Mouse (Mus musculus) testis, postnatal 10 days (tissue): ENCODE results near the gene March9.

Experiments used
- DNase-seq: peaks from one replicate; pipeline ENCODE4 v3.0.0; 2021; ENCODE audit warnings: low spot score

Gene March9

GRCm38 (mm10) chr10:127059968-127060916 lies at the start of gene March9:
TSS of gene March9 (minus strand) at chr10:127060184.
- DNase-seq = peak; percentile 81

DNA sequence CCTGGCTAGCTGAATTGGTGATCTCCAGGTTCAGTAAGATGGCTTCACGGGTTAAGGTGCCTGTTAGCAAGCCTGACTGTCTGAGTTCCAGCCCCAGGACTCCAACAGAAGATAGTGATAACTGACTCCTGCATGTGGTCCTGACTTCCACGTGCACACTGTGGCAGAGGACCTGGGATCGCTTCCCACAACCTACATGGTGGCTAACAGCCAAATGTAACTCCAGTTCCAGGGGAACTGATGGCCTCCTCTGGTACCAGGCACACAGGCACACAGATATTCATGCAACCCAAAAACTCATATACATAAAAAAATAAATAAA lies 48.2 kb upstream of the March9 start:
- DNase-seq = no peak

- DNase-seq = no peak
These were observed 47.7 kb upstream of the March9 start for GRCm38 (mm10) chr10:127107563-127108261.

- no peak for DNase-seq
These were observed 43.6 kb upstream of the March9 start for GRCm38 (mm10) chr10:127103631-127104030.

- no peak for DNase-seq
These were observed 41.2 kb upstream of the March9 start for GRCm38 (mm10) chr10:127101151-127101550.

GRCm38 (mm10) chr10:127100414-127100813 lies 40.4 kb upstream of the March9 start:
- no peak for DNase-seq

- DNase-seq = no peak
These were observed 39.9 kb upstream of the March9 start for GRCm38 (mm10) chr10:127099868-127100267.

DNA sequence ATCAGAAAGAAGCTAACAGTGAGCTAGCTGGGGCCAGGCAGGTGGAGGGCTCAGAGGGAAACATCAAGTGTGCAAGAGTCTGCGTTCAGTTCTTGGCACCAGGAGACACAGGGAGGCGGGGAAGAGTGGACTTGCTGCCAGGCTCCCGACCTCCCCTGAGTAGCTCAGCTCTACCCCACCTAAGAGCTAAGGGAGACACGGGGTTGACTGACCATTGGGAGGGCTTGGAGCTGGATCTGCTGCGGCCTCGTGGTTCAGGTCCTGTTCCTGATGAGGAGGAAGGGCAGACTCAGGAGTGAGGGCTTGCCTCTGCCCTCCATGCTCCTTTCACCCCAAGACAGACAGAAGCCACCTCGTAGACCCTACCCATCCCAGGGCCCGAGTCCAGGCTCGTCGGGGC lies 39.2 kb upstream of the March9 start:
- DNase-seq = no peak

DNA sequence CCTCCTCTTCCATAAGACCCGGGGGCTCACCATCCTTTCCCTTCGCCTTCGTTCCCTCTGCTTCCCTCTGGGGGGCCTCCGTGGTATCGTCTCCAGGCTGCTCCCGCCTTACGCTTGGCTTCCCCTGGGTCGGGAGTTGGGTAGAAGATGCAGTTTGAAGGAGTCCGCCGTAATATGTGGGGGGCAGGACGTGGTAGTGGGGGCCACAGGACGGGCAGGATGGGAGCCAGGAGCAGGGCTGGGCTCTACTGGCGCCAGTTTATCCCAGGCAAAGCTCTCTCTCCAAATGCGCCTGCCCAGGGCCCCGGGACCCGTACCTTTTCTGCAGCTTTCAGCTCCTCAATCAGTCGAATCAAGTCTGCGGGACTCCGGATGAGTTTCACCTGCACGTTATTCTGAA lies 38.5 kb upstream of the March9 start:
- DNase-seq = no peak

DNA sequence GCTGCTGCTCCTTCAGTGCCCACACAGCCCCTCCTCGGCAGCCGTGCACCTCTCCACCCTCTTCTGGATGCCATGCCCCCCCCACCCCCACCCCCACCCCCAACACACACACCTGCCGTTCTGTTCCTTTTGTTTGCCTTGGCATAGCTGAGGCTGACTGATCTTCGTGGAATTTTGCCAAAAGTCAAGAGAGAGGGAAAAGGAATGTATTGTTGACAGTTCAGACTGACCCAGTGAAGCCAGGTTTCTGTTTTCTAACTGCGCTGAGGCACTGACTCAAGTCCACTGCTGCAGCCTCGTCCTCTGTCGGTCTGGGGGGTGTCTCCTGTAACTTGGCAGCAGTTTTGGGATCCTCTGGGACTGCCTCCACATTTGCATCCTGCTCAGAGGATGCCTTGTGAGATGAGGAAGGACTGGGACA lies 34.4 kb upstream of the March9 start:
- DNase-seq = no peak

GRCm38 (mm10) chr10:127092742-127093141 lies 32.8 kb upstream of the March9 start:
- DNase-seq = no peak

- no peak for DNase-seq
These were observed 31.8 kb upstream of the March9 start for GRCm38 (mm10) chr10:127091507-127092396.

GRCm38 (mm10) chr10:127090560-127091411 lies 30.8 kb upstream of the March9 start:
- peak; percentile 80 for DNase-seq

GRCm38 (mm10) chr10:127085633-127086032 lies 25.6 kb upstream of the March9 start:
- DNase-seq = no peak

GRCm38 (mm10) chr10:127085052-127085451 lies 25.1 kb upstream of the March9 start:
- DNase-seq = no peak

DNA sequence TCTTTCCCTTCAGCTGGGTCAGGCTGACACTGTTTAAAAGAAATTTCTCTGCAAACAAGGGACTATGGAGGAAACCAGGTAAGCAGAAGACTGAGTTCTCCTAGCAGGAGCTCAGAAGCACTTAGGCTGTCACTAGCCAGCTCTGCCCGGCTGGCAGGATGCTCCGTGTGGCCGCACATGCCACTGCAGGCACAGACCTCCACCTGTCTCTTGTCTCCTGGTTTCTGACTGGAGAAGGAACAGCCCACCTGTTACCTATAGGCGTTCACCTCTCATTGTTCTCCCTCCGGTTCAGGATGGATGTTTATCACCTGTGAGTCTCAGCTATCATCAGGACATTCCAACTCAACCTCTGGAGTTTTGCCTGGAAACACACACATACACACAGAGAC lies 23.9 kb upstream of the March9 start:
- DNase-seq = no peak

DNA sequence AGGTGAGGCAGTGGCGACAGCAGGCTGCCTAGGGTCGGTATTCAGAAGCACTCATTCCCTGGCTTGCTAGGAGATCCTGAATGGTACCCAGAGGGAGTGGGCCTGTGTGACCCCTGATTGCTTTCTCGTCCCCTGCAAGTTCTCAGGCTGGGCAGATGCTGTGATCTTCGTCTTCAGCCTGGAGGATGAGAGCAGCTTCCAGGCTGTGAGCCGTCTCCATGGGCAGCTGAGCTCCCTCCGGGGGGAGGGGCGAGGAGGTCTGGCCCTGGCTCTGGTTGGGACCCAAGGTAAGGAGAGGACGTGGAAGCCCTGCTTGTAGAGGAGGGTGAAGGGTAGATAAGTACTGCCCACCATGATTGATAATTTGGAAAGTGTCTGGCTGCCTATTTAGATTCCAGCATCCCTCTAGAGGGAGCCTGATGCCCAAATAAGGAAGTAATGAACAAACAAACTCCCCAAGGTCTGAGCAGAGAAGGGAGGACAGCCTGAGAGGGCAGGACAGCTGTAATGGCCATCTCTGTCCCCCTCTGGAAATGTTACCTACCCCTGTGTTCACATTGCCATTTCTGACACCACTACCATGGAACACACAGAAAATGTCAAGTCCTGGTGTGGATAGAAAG lies 23.4 kb upstream of the March9 start:
- no peak for DNase-seq

DNA sequence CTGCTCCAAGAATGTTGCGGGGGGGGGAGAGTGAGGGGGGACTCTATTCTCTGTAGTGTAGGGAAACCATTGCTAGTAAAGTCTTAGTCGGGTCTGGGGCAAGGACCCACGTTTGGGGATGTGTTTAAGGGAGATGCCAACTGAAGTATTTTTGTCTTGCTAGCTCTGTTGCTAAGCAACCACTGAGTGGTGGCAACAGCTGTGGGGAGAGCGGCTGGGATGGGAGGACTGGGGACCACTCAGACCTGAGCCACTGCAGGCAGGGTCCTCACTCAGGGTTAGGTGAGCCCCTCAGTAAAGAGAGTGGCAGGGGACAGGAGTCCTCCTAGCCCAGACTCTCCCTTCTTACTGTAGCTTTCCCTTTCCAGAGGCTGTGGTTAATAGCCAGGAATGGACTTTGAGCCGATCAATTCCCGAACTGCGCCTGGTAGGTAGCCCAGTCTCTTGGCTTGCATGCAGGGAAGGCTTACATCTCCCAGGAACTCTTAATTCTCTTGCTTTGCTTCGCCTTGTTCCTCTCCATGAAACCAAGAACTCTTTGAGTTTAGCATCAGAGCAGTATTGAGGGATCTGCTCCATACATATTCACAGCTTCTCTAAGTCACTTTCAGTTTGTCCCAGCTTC lies 22.1 kb upstream of the March9 start:
- DNase-seq = no peak

GRCm38 (mm10) chr10:127080901-127081780 lies 21.2 kb upstream of the March9 start:
- DNase-seq = peak; percentile 74
